Comparison of ENCODE assay signal across 7 mouse cellular contexts in the genomic region with DNA sequence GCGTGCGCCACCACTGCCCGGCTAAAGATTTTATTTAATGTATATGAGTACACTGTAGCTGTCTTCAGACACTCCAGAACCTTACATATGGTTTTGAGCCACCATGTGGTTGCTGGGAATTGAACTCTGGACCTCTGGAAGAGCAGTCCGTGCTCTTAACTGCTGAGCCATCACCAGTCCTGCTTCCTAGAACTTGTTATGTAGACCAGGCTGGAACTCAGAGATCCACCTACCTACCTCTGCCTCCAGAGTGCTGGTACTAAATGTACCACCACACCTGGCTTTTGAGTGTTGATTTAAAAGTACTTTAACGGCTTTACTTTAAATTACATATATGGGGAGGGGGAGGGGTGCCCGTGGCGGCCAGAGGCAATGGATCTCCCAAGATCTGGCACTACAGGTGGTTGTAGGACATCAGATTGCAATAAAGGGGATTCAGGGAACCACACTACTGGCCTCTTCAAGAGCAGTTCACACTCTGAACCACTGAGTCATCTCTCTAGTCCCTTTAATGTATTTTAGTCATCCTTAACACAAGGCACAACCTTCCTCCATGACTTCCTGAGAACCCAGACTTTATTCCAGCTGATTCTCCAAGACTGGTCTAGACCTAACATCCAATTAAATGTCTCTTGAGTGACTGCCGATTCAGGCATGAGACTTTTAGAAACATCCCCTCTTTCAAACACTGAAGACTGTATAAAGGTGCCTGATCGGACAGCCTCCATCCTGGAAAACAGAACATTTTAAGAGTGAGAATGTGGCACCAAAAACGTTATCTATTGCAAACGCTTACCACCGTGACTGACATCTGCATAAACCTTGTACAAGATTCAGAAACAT. TPM values are rescaled to one million over a fixed set of nuclear protein-coding genes. Genes with fewer than 3 reads are reported as not detected.
DNase-seq lines count a peak whose midpoint lies in the region; ATAC-seq and TF ChIP-seq lines count a peak whose summit lies in the region.

No protein-coding gene starts in this region.

- peak overlapping the region; percentile 98 for H3K9ac ChIP-seq in lung, postnatal 0 days (replicated peaks; ENCODE audit: low read depth)
- peak overlapping the region; percentile 96 for H3K9ac ChIP-seq in embryonic facial prominence, embryonic 15.5 days
- peak overlapping the region; percentile 98 for H3K9ac ChIP-seq in limb, embryonic 13.5 days
- H3K9ac ChIP-seq in stomach, embryonic 16.5 days (ENCODE audit: low read length), result peak overlapping the region; percentile 98

- ATAC-seq in lung, postnatal 0 days, result no peak
- ATAC-seq in embryonic facial prominence, embryonic 15.5 days (ENCODE audit: insufficient number of reproducible peaks, low FRiP score, low TSS enrichment, low read depth), result no peak
- ATAC-seq in limb, embryonic 13.5 days (ENCODE audit: low FRiP score, low read depth), result no peak
- ATAC-seq in stomach, embryonic 16.5 days (ENCODE audit: insufficient read depth, low FRiP score), result no peak

- TF ChIP-seq EP300 in lung, postnatal 0 days (IDR thresholded peaks at IDR 0.05), result peak; percentile 71

- H3K4me2 ChIP-seq in lung, postnatal 0 days (replicated peaks; ENCODE audit: low read depth, low read length), result peak overlapping the region; percentile 68
- peak overlapping the region; percentile 66 for H3K4me2 ChIP-seq in embryonic facial prominence, embryonic 15.5 days (replicated peaks)
- peak overlapping the region; percentile 94 for H3K4me2 ChIP-seq in limb, embryonic 13.5 days (replicated peaks)
- H3K4me2 ChIP-seq in stomach, embryonic 16.5 days (ENCODE audit: low read depth, low read length), result peak overlapping the region; percentile 82

- H3K9me3 ChIP-seq in lung, postnatal 0 days (ENCODE audit: low read length), result no peaks in the 10 kb centered on the region
- H3K9me3 ChIP-seq in embryonic facial prominence, embryonic 15.5 days (replicated peaks), result no peaks in the 10 kb centered on the region
- H3K9me3 ChIP-seq in limb, embryonic 13.5 days, result no peaks in the 10 kb centered on the region
- H3K9me3 ChIP-seq in stomach, embryonic 16.5 days (replicated peaks; ENCODE audit: control insufficient read depth, low read length), result no peaks in the 10 kb centered on the region

- H3K4me3 ChIP-seq in lung, postnatal 0 days (ENCODE audit: low read depth, low read length), result peak overlapping the region; percentile 94
- peak overlapping the region; percentile 77 for H3K4me3 ChIP-seq in embryonic facial prominence, embryonic 15.5 days (replicated peaks)
- peak overlapping the region; percentile 98 for H3K4me3 ChIP-seq in limb, embryonic 13.5 days
- H3K4me3 ChIP-seq in stomach, embryonic 16.5 days (replicated peaks; ENCODE audit: low read length), result peak overlapping the region; percentile 77

- peak overlapping the region; percentile 87 for H3K27ac ChIP-seq in lung, postnatal 0 days (ENCODE audit: low read length)
- no peak overlapping the region for H3K27ac ChIP-seq in embryonic facial prominence, embryonic 15.5 days (replicated peaks)
- H3K27ac ChIP-seq in limb, embryonic 13.5 days, result no peak overlapping the region
- peak overlapping the region; percentile 75 for H3K27ac ChIP-seq in stomach, embryonic 16.5 days (ENCODE audit: low read length)

- WGBS in lung, postnatal 0 days, result 39% methylated on average over 12 of the region's 12 CpGs
- 45% methylated on average over 12 of the region's 12 CpGs for WGBS in embryonic facial prominence, embryonic 15.5 days
- WGBS in limb, embryonic 13.5 days, result 46% methylated on average over 12 of the region's 12 CpGs
- WGBS in stomach, embryonic 16.5 days, result 37% methylated on average over 12 of the region's 12 CpGs

- H3K4me1 ChIP-seq in lung, postnatal 0 days (ENCODE audit: insufficient read depth, low read depth, low read length), result peaks cover 12% of the 10 kb centered on the region; the same call in 1 of the 2 replicates
- H3K4me1 ChIP-seq in embryonic facial prominence, embryonic 15.5 days, result peaks cover 30% of the 10 kb centered on the region
- peaks cover 27% of the 10 kb centered on the region for H3K4me1 ChIP-seq in limb, embryonic 13.5 days
- H3K4me1 ChIP-seq in stomach, embryonic 16.5 days (ENCODE audit: control insufficient read depth, insufficient read depth, low read length), result peaks cover 31% of the 10 kb centered on the region

- H3K36me3 ChIP-seq in lung, postnatal 0 days (ENCODE audit: insufficient read depth, low read length), result peaks cover 19% of the 10 kb centered on the region; the same call in 1 of the 2 replicates
- peaks cover 32% of the 10 kb centered on the region for H3K36me3 ChIP-seq in embryonic facial prominence, embryonic 15.5 days
- peaks cover 44% of the 10 kb centered on the region for H3K36me3 ChIP-seq in limb, embryonic 13.5 days
- peaks cover 22% of the 10 kb centered on the region; the same call in 1 of the 2 replicates for H3K36me3 ChIP-seq in stomach, embryonic 16.5 days (ENCODE audit: control insufficient read depth, insufficient read depth, low read length)

- peak; percentile 28 for DNase-seq in lung, postnatal 0 days (ENCODE audit: low spot score)
- no peak for DNase-seq in lung, postnatal 36 days
- no peak for DNase-seq in ovary, postnatal 14 days (ENCODE audit: low spot score)
- no peak for DNase-seq in adrenal gland, postnatal 4 days (ENCODE audit: low spot score in 2 of 2)

- H3K27me3 ChIP-seq in lung, postnatal 0 days (replicated peaks; ENCODE audit: insufficient read depth, low read length), result no peaks in the 10 kb centered on the region
- no peaks in the 10 kb centered on the region for H3K27me3 ChIP-seq in embryonic facial prominence, embryonic 15.5 days
- H3K27me3 ChIP-seq in limb, embryonic 13.5 days, result no peaks in the 10 kb centered on the region
- no peaks in the 10 kb centered on the region for H3K27me3 ChIP-seq in stomach, embryonic 16.5 days (ENCODE audit: control insufficient read depth, insufficient read depth, low read length)

- TF ChIP-seq CTCF in lung, postnatal 0 days (IDR thresholded peaks at IDR 0.05), result no peak

RNA-seq across cellular contexts. Expression of a gene that starts 1.3 kb away (rescaled TPM):
- 151 and 161 TPM in 2 replicates for polyA plus RNA-seq in lung, postnatal 0 days (2015; fragmentation: Nextera tagmentation; extraction: Ambion mirVana)
- 255 and 272 TPM in 2 replicates for polyA plus RNA-seq in embryonic facial prominence, embryonic 15.5 days (2015; fragmentation: Nextera tagmentation; extraction: Ambion mirVana)
- polyA plus RNA-seq in limb, embryonic 13.5 days (2015; fragmentation: Nextera tagmentation; extraction: Ambion mirVana), result 354 and 373 TPM in 2 replicates
- 236 and 261 TPM in 2 replicates for polyA plus RNA-seq in stomach, embryonic 16.5 days (2015; fragmentation: Nextera tagmentation; extraction: Ambion mirVana)
- total RNA-seq in adrenal gland, postnatal 4 days (2021), result 100 to 1,000 TPM; 196 to 216 TPM

RNA-seq across cellular contexts. Expression of a gene that starts 20.2 kb away (rescaled TPM):
- 0.76 and 1.2 TPM in 2 replicates for polyA plus RNA-seq in lung, postnatal 0 days (2015; fragmentation: Nextera tagmentation; extraction: Ambion mirVana)
- polyA plus RNA-seq in embryonic facial prominence, embryonic 15.5 days (2015; fragmentation: Nextera tagmentation; extraction: Ambion mirVana), result 9.2 and 14.2 TPM in 2 replicates
- polyA plus RNA-seq in limb, embryonic 13.5 days (2015; fragmentation: Nextera tagmentation; extraction: Ambion mirVana), result not detected in 2 replicates
- polyA plus RNA-seq in stomach, embryonic 16.5 days (2015; fragmentation: Nextera tagmentation; extraction: Ambion mirVana), result 0.13 and 0.62 TPM in 2 replicates
- total RNA-seq in adrenal gland, postnatal 4 days (2021), result not detected

RNA-seq across cellular contexts. Expression of a gene that starts 20.3 kb away (rescaled TPM):
- 1.2 and 1.4 TPM in 2 replicates for polyA plus RNA-seq in lung, postnatal 0 days (2015; fragmentation: Nextera tagmentation; extraction: Ambion mirVana)
- polyA plus RNA-seq in embryonic facial prominence, embryonic 15.5 days (2015; fragmentation: Nextera tagmentation; extraction: Ambion mirVana), result 5.4 and 5.8 TPM in 2 replicates
- 3.0 and 3.9 TPM in 2 replicates for polyA plus RNA-seq in limb, embryonic 13.5 days (2015; fragmentation: Nextera tagmentation; extraction: Ambion mirVana)
- polyA plus RNA-seq in stomach, embryonic 16.5 days (2015; fragmentation: Nextera tagmentation; extraction: Ambion mirVana), result 25.0 and 25.6 TPM in 2 replicates
- 10 to 100 TPM; 10.2 to 28.5 TPM for total RNA-seq in adrenal gland, postnatal 4 days (2021)

Comparison
In these comparisons a context has a peak if more than half of its experiments do, and no peak if none do; other contexts are left out.
1. H3K27ac ChIP-seq: peak in lung, postnatal 0 days (single experiment) and stomach, embryonic 16.5 days (single experiment); none in embryonic facial prominence, embryonic 15.5 days (single experiment) and limb, embryonic 13.5 days (single experiment).
2. Peak in every context shown above with its lines, with median percentiles within 50 percentile points of each other: H3K4me2 ChIP-seq, H3K4me3 ChIP-seq and H3K9ac ChIP-seq.